Mouse (Mus musculus): ENCODE results near the gene Setdb1. TPM values are rescaled to one million over a fixed set of nuclear protein-coding genes. Genes with fewer than 3 reads are reported as not detected.

Setdb1 gene
- polyA plus RNA-seq, 1 experiment from 2014 or later: 53.6 TPM

DNA sequence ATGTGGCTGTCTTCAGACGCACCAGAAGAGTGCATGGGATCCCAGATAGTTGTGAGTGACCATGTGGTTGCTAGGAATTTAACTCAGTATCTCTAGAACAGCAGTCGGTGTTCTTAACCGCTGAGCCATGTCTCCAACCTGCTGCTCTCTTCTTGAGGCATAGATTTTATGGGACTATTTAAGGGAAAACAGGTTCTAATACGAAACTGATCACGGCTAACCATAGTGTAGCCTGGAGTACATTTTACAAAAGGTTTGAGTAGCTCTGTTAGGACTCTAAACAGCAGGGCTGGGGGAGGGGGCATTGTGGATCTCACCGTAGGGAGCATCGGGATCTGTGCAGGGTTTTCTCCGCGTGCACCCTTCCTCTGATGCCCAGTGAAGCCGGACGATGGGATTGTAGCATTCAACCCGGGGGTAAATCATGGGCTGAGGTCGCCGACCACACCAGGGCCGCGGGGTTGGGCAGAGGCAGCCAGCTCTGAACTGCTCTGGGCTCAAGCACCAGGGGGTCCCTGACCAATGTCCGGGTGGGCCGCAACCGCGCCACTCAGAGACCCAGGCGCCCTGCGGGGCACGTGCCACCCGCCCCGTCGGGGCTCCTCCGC lies 42.4 kb downstream of the Setdb1 start, which contains the start of gene Cers2:
TSS of gene Cers2 (plus strand) at position 306 of the 608 bp plus-strand sequence.
- peak; percentile 63 for DNase-seq
- H3K9ac ChIP-seq (replicated peaks; ENCODE audit: low read length): peak within 1 kb of the TSS; percentile 98
- peak within 1 kb of the TSS; percentile 78 for H3K4me2 ChIP-seq (ENCODE audit: low read length)
- no peaks in the 10 kb centered on the region for H3K36me3 ChIP-seq (ENCODE audit: control insufficient read depth, insufficient read depth, low read length)
- H3K27ac ChIP-seq (replicated peaks; ENCODE audit: low read depth, low read length): peak within 1 kb of the TSS; percentile 91
- H3K27me3 ChIP-seq (ENCODE audit: control insufficient read depth, insufficient read depth, low read length): no peaks in the 10 kb centered on the region
- peak within 1 kb of the TSS; percentile 88 for H3K4me3 ChIP-seq (replicated peaks; ENCODE audit: low read depth, low read length)
- ATAC-seq (ENCODE audit: low FRiP score, low TSS enrichment): no peak
- no peaks in the 10 kb centered on the region for H3K9me3 ChIP-seq (ENCODE audit: control insufficient read depth, low read length)
- WGBS: 2% methylated on average over 27 of the region's 27 CpGs
- peaks cover 15% of the 10 kb centered on the region for H3K4me1 ChIP-seq (ENCODE audit: control insufficient read depth, insufficient read depth, low read length)

DNA sequence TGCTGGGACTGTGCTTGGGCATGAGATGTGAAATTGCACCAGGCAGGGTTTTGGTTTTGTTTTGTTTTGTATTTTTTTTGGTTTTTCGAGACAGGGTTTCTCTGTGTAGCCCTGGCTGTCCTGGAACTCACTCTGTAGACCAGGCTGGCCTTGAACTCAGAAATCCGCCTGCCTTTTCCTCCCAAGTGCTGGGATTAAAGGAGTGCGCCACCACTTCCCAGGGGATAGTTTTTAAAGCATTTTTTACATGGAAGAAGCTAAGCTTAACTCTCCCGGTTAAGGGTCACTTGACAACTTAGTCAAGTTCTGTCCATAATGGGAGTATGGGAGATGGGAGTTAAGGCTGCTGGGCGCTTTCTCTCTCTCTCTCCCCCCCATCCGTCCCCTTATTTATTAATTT lies 42.9 kb downstream of the Setdb1 start:
- WGBS: 54% methylated on average over 6 of the region's 6 CpGs
- Histone ChIP-seq H3K27ac (replicated peaks; ENCODE audit: low read depth, low read length) (0 out of 2 replicates have a peak overlapping the region, but pooled peaks have one; percentile 91), H3K4me2 (ENCODE audit: low read length) (peak overlapping the region; percentile 78), H3K27me3 (ENCODE audit: control insufficient read depth, insufficient read depth, low read length) (no peaks in the 10 kb centered on the region), H3K36me3 (ENCODE audit: control insufficient read depth, insufficient read depth, low read length) (no peaks in the 10 kb centered on the region), H3K4me3 (replicated peaks; ENCODE audit: low read depth, low read length) (peak overlapping the region; percentile 88; the same call in 1 of the 2 replicates), H3K4me1 (ENCODE audit: control insufficient read depth, insufficient read depth, low read length) (peaks cover 15% of the 10 kb centered on the region), H3K9me3 (ENCODE audit: control insufficient read depth, low read length) (no peaks in the 10 kb centered on the region), H3K9ac (replicated peaks; ENCODE audit: low read length) (peak overlapping the region; percentile 98; the same call in 1 of the 2 replicates)
- no peak for DNase-seq
- no peak for ATAC-seq (ENCODE audit: low FRiP score, low TSS enrichment)

DNA sequence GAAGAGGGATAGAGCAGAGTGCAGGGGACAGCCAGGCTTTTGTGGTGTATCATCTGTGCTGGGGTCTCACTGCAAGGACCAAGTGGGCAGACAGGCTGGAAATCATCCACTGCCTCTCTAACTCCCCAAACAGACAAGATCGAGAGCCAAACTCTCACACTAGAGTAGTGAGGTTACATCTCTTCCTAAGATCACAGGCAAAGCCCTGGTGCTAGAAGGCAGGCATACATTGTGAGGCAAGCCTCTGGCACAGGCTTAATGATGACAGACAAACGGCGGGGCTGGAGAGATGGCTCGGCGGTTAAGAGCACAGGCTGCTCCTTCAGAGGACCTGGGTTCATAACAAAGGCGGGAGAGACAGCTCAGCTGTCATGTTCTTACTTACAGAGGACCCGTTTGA lies 43.5 kb downstream of the Setdb1 start:
- Histone ChIP-seq H3K27me3 (ENCODE audit: control insufficient read depth, insufficient read depth, low read length) (no peaks in the 10 kb centered on the region), H3K36me3 (ENCODE audit: control insufficient read depth, insufficient read depth, low read length) (no peaks in the 10 kb centered on the region), H3K9me3 (ENCODE audit: control insufficient read depth, low read length) (no peaks in the 10 kb centered on the region), H3K4me2 (ENCODE audit: low read length) (no peak overlapping the region), H3K9ac (replicated peaks; ENCODE audit: low read length) (no peak overlapping the region), H3K27ac (replicated peaks; ENCODE audit: low read depth, low read length) (no peak overlapping the region), H3K4me3 (replicated peaks; ENCODE audit: low read depth, low read length) (no peak overlapping the region), H3K4me1 (ENCODE audit: control insufficient read depth, insufficient read depth, low read length) (peaks cover 15% of the 10 kb centered on the region)
- ATAC-seq (ENCODE audit: low FRiP score, low TSS enrichment): no peak
- 45% methylated on average over 7 of the region's 7 CpGs for WGBS
- no peak for DNase-seq

DNA sequence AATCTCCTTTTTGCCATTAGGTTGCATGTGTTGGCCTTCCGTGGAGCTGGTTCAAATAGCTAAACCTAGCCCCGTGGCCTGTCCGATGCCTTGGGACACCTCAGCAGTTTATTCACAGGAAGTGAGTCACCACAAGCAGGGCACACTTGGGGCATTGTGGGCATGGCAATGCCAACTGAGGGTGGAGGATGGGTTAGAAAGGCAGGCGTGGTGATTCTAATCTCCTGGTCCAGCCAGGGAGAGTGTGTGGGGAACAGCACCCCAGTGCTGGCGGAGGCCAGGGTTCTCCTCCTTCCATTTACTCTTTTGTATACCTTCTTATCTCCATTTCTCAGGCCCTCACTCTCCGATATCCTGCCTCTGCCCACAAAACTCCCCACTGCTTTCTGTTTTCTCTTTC lies 44.4 kb downstream of the Setdb1 start:
- Histone ChIP-seq H3K9me3 (ENCODE audit: control insufficient read depth, low read length) (no peaks in the 10 kb centered on the region), H3K9ac (replicated peaks; ENCODE audit: low read length) (no peak overlapping the region), H3K4me2 (ENCODE audit: low read length) (no peak overlapping the region), H3K4me1 (ENCODE audit: control insufficient read depth, insufficient read depth, low read length) (peaks cover 12% of the 10 kb centered on the region), H3K36me3 (ENCODE audit: control insufficient read depth, insufficient read depth, low read length) (no peaks in the 10 kb centered on the region), H3K4me3 (replicated peaks; ENCODE audit: low read depth, low read length) (no peak overlapping the region), H3K27me3 (ENCODE audit: control insufficient read depth, insufficient read depth, low read length) (no peaks in the 10 kb centered on the region), H3K27ac (replicated peaks; ENCODE audit: low read depth, low read length) (no peak overlapping the region)
- 88% methylated on average over 6 of the region's 6 CpGs for WGBS
- DNase-seq (no peak), ATAC-seq (ENCODE audit: low FRiP score, low TSS enrichment) (no peak)

DNA sequence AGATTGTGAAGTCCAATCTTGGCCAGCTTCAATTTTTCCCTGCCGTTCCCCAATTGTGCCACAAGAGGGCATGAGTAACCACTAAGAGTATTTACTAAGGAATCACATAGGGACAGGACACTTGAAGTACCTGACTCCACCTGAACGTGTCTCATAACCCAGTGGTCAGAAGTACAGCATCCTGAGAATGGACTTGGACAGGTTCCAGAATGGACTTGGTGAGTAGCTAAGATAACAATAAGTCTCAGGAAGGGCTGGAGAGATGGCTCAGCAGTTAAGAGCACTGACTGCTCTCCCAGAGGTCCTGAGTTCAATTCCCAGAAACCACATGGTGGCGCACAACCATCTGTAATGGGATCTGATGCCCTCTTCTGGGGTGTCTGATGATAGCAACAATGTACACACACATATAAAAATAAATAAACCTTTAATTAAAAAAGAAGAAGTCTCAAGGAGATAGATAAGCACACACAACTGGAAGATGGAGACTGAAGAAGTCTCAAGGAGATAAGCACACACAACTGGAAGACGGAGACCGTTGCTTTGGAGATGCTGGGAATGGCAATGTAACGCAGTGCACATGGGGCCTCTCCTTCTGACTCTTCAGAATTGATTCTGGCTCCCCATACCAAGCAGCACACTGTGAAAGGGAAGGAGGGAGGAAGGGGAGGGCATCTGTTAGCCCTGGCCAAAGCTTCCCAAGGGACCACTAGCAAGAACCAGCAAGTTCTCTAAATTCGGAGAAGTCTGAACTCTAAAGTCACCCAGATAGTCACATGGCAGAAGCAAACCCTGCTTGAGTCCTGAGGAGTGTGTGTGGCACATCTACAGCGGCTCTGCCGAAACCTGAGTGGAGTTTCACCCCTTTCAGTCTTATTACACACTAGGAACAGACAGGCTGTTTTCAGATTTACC lies 45.8 kb downstream of the Setdb1 start:
- 69% methylated on average over 9 of the region's 9 CpGs for WGBS
- H3K4me2 ChIP-seq (ENCODE audit: low read length): no peak overlapping the region
- no peak overlapping the region for H3K27ac ChIP-seq (replicated peaks; ENCODE audit: low read depth, low read length)
- ATAC-seq (ENCODE audit: low FRiP score, low TSS enrichment) (no peak), DNase-seq (peak; percentile 84)
- no peaks in the 10 kb centered on the region for H3K27me3 ChIP-seq (ENCODE audit: control insufficient read depth, insufficient read depth, low read length)
- no peaks in the 10 kb centered on the region for H3K36me3 ChIP-seq (ENCODE audit: control insufficient read depth, insufficient read depth, low read length)
- H3K4me3 ChIP-seq (replicated peaks; ENCODE audit: low read depth, low read length): no peak overlapping the region
- H3K9me3 ChIP-seq (ENCODE audit: control insufficient read depth, low read length): no peaks in the 10 kb centered on the region
- H3K4me1 ChIP-seq (ENCODE audit: control insufficient read depth, insufficient read depth, low read length): peaks cover 6% of the 10 kb centered on the region
- H3K9ac ChIP-seq (replicated peaks; ENCODE audit: low read length): no peak overlapping the region

DNA sequence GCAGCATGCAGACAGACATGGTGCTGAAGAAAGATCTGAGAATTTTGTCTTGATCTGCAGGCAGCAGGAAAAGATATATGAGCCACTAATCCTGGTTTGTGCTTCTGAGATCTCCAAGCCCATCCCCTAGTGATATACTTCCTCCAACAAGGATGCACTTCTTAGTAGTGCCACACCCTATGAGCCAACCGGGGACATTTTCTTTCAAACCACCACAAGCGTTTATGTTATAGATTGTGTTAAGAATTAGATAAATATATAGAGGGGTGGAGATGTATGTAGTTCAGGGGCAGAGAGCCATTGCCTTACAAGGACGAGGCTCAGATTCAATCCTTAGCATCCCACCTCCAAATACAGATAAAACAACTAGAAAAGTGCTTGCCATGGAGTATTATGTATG lies 46.5 kb downstream of the Setdb1 start:
- DNase-seq (no peak), ATAC-seq (ENCODE audit: low FRiP score, low TSS enrichment) (no peak)
- no peaks in the 10 kb centered on the region for H3K9me3 ChIP-seq (ENCODE audit: control insufficient read depth, low read length)
- no peaks in the 10 kb centered on the region for H3K4me1 ChIP-seq (ENCODE audit: control insufficient read depth, insufficient read depth, low read length)
- H3K36me3 ChIP-seq (ENCODE audit: control insufficient read depth, insufficient read depth, low read length): no peaks in the 10 kb centered on the region
- WGBS: 77% methylated on average over 3 of the region's 3 CpGs
- no peak overlapping the region for H3K9ac ChIP-seq (replicated peaks; ENCODE audit: low read length)
- no peak overlapping the region for H3K4me2 ChIP-seq (ENCODE audit: low read length)
- no peaks in the 10 kb centered on the region for H3K27me3 ChIP-seq (ENCODE audit: control insufficient read depth, insufficient read depth, low read length)
- H3K4me3 ChIP-seq (replicated peaks; ENCODE audit: low read depth, low read length): no peak overlapping the region
- H3K27ac ChIP-seq (replicated peaks; ENCODE audit: low read depth, low read length): no peak overlapping the region

DNA sequence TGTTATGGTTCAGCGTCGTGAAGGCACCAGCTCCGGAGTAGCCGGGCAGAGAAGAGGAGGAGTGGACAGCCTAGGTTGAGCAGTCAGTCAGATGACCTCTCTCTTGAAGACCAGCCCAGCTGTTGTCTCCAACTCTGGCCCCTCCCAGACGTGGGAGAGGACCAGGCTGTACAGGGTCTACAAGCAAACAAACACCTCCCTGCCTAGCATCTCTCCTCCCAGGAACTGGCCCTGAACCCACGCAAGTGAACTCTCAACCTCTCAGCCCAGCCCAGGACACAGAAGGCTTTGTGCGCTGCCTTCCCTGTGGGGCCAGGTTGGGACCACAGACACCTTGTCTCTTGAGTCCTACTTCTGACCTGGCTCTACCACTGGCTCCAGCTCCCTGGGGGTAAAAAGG lies 49.9 kb downstream of the Setdb1 start, which contains the start of gene Anxa9:
TSS of gene Anxa9 (minus strand) at position 77 of the 400 bp plus-strand sequence.
- Histone ChIP-seq H3K9me3 (ENCODE audit: control insufficient read depth, low read length) (no peaks in the 10 kb centered on the region), H3K27me3 (ENCODE audit: control insufficient read depth, insufficient read depth, low read length) (no peaks in the 10 kb centered on the region), H3K4me1 (ENCODE audit: control insufficient read depth, insufficient read depth, low read length) (no peaks in the 10 kb centered on the region), H3K36me3 (ENCODE audit: control insufficient read depth, insufficient read depth, low read length) (no peaks in the 10 kb centered on the region), H3K4me2 (ENCODE audit: low read length) (no peak within 1 kb of the TSS), H3K27ac (replicated peaks; ENCODE audit: low read depth, low read length) (no peak within 1 kb of the TSS), H3K4me3 (replicated peaks; ENCODE audit: low read depth, low read length) (no peak within 1 kb of the TSS), H3K9ac (replicated peaks; ENCODE audit: low read length) (no peak within 1 kb of the TSS)
- 68% methylated on average over 7 of the region's 7 CpGs for WGBS
- no peak for ATAC-seq (ENCODE audit: low FRiP score, low TSS enrichment)
- DNase-seq: no peak

DNA sequence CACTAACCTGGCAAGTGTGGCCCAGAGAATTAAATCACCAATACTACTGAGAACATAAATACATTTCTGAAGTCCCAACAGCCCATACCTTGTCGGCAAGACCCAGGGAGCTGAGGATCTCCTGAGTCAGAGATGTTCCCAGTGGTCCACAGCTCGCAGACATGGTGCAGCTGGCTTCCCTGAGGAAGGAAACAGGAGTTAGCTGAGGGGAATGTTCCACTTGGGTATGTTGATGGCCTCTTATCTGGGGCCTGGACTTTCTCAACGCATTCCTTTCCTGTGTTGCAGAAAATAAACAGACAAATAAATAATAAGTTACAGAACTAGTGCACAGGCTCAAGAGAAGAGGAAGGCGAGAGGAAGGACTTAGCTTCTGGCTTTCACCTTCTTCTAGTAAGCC lies 50.8 kb downstream of the Setdb1 start:
- H3K4me1 ChIP-seq (ENCODE audit: control insufficient read depth, insufficient read depth, low read length): no peaks in the 10 kb centered on the region
- no peak overlapping the region for H3K9ac ChIP-seq (replicated peaks; ENCODE audit: low read length)
- 88% methylated on average over 4 of the region's 4 CpGs for WGBS
- no peaks in the 10 kb centered on the region for H3K36me3 ChIP-seq (ENCODE audit: control insufficient read depth, insufficient read depth, low read length)
- no peak overlapping the region for H3K27ac ChIP-seq (replicated peaks; ENCODE audit: low read depth, low read length)
- H3K9me3 ChIP-seq (ENCODE audit: control insufficient read depth, low read length): no peaks in the 10 kb centered on the region
- no peak overlapping the region for H3K4me3 ChIP-seq (replicated peaks; ENCODE audit: low read depth, low read length)
- H3K4me2 ChIP-seq (ENCODE audit: low read length): no peak overlapping the region
- ATAC-seq (ENCODE audit: low FRiP score, low TSS enrichment) (no peak), DNase-seq (no peak)
- no peaks in the 10 kb centered on the region for H3K27me3 ChIP-seq (ENCODE audit: control insufficient read depth, insufficient read depth, low read length)
